Mouse (Mus musculus) lung, adult 2 months (tissue): ENCODE measurements around the gene Cyp2c23.

Experiments used
- CTCF ChIP-seq: fragments of 200-500 bp; IDR thresholded peaks from 2 replicates; pipeline ENCODE4 v1.5.1; 2011; ENCODE audit warnings: mild to moderate bottlenecking, low read length, control low read depth; ENCODE audit not compliant: insufficient read depth
- POLR2A ChIP-seq: fragments of 200-500 bp; IDR thresholded peaks from 2 replicates; pipeline ENCODE4 v1.6.1; 2011; ENCODE audit warnings: low read depth, mild to moderate bottlenecking, control low read depth, low read length, borderline replicate concordance; ENCODE audit errors: extremely low read depth

DNA sequence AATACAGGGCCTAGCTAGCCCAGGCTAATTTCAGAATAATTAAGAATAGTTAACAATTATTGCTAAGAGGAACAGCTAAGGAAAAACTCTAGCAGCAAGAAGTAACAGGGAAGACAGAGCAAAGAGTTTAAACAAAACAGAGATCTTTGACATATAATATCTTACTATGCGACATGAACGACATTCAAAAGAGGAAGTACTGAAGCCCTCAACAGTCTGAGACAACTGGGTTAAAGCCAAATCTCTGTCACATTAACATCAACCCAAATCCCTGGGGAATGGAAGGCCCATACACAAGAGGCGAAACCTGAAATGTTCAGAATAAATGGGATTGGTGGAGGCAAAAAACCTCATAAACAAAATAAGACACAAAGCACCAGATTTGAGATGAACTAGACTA is 16.8 kb upstream of the Cyp2c23 start:
- TF ChIP-seq POLR2A: no peak
- no peak for TF ChIP-seq CTCF
